Mouse (Mus musculus): ENCODE data around the gene Slc25a43. TPM values are rescaled to one million over a fixed set of nuclear protein-coding genes. Genes with fewer than 3 reads are reported as not detected.

Gene Slc25a43
- polyA plus RNA-seq, 1 experiment from 2014 or later, result 3.6 TPM

GRCm38 (mm10) chrX:36763298-36763933 is 20.0 kb downstream of the Slc25a43 start:
- 56% methylated on average over 11 of the region's 11 CpGs for WGBS (ENCODE audit: insufficient replicate concordance)
- H3K27me3 ChIP-seq (ENCODE audit: control insufficient read depth, insufficient read depth, low read length), result no peaks in the 10 kb centered on the region
- no peaks in the 10 kb centered on the region for H3K4me1 ChIP-seq (ENCODE audit: control insufficient read depth, insufficient read depth, low read length)
- no peaks in the 10 kb centered on the region for H3K36me3 ChIP-seq (ENCODE audit: control insufficient read depth, insufficient read depth, low read length)
- no peak overlapping the region for H3K4me2 ChIP-seq
- H3K9ac ChIP-seq (ENCODE audit: low read depth, low read length), result no peak overlapping the region
- no peak for ATAC-seq (replicated peaks; ENCODE audit: insufficient number of reproducible peaks, low FRiP score, low TSS enrichment)
- H3K27ac ChIP-seq (ENCODE audit: low read depth, low read length), result no peak overlapping the region
- no peaks in the 10 kb centered on the region for H3K9me3 ChIP-seq (replicated peaks; ENCODE audit: control insufficient read depth, low read length)
- H3K4me3 ChIP-seq (ENCODE audit: low read depth, low read length), result no peak overlapping the region

GRCm38 (mm10) chrX:36763934-36764317 is 20.5 kb downstream of the Slc25a43 start:
- Histone ChIP-seq H3K9me3 (replicated peaks; ENCODE audit: control insufficient read depth, low read length) (no peaks in the 10 kb centered on the region), H3K27me3 (ENCODE audit: control insufficient read depth, insufficient read depth, low read length) (no peaks in the 10 kb centered on the region), H3K4me3 (ENCODE audit: low read depth, low read length) (no peak overlapping the region), H3K4me1 (ENCODE audit: control insufficient read depth, insufficient read depth, low read length) (no peaks in the 10 kb centered on the region), H3K36me3 (ENCODE audit: control insufficient read depth, insufficient read depth, low read length) (no peaks in the 10 kb centered on the region), H3K27ac (ENCODE audit: low read depth, low read length) (no peak overlapping the region), H3K4me2 (no peak overlapping the region), H3K9ac (ENCODE audit: low read depth, low read length) (no peak overlapping the region)
- 55% methylated on average over 2 of the region's 2 CpGs for WGBS (ENCODE audit: insufficient replicate concordance)
- no peak for ATAC-seq (replicated peaks; ENCODE audit: insufficient number of reproducible peaks, low FRiP score, low TSS enrichment)

GRCm38 (mm10) chrX:36767386-36767785 is 23.9 kb downstream of the Slc25a43 start:
- no peak overlapping the region for H3K9ac ChIP-seq (ENCODE audit: low read depth, low read length)
- H3K4me1 ChIP-seq (ENCODE audit: control insufficient read depth, insufficient read depth, low read length), result no peaks in the 10 kb centered on the region
- no peak overlapping the region for H3K4me3 ChIP-seq (ENCODE audit: low read depth, low read length)
- H3K4me2 ChIP-seq, result no peak overlapping the region
- H3K36me3 ChIP-seq (ENCODE audit: control insufficient read depth, insufficient read depth, low read length), result no peaks in the 10 kb centered on the region
- 60% methylated on average over 5 of the region's 5 CpGs for WGBS (ENCODE audit: insufficient replicate concordance)
- H3K27ac ChIP-seq (ENCODE audit: low read depth, low read length), result no peak overlapping the region
- H3K27me3 ChIP-seq (ENCODE audit: control insufficient read depth, insufficient read depth, low read length), result no peaks in the 10 kb centered on the region
- no peak for ATAC-seq (replicated peaks; ENCODE audit: insufficient number of reproducible peaks, low FRiP score, low TSS enrichment)
- H3K9me3 ChIP-seq (replicated peaks; ENCODE audit: control insufficient read depth, low read length), result no peaks in the 10 kb centered on the region

- no peak for ATAC-seq (replicated peaks; ENCODE audit: insufficient number of reproducible peaks, low FRiP score, low TSS enrichment)
- no peaks in the 10 kb centered on the region for H3K36me3 ChIP-seq (ENCODE audit: control insufficient read depth, insufficient read depth, low read length)
- no peaks in the 10 kb centered on the region for H3K27me3 ChIP-seq (ENCODE audit: control insufficient read depth, insufficient read depth, low read length)
- H3K4me2 ChIP-seq, result no peak overlapping the region
- 66% methylated on average over 6 of the region's 6 CpGs for WGBS (ENCODE audit: insufficient replicate concordance)
- H3K4me1 ChIP-seq (ENCODE audit: control insufficient read depth, insufficient read depth, low read length), result no peaks in the 10 kb centered on the region
- no peak overlapping the region for H3K9ac ChIP-seq (ENCODE audit: low read depth, low read length)
- H3K9me3 ChIP-seq (replicated peaks; ENCODE audit: control insufficient read depth, low read length), result no peaks in the 10 kb centered on the region
- no peak overlapping the region for H3K27ac ChIP-seq (ENCODE audit: low read depth, low read length)
- H3K4me3 ChIP-seq (ENCODE audit: low read depth, low read length), result no peak overlapping the region
These were observed 29.1 kb downstream of the Slc25a43 start for GRCm38 (mm10) chrX:36772591-36772990.

GRCm38 (mm10) chrX:36775520-36775919 is 32.1 kb downstream of the Slc25a43 start:
- Histone ChIP-seq H3K4me3 (ENCODE audit: low read depth, low read length) (no peak overlapping the region), H3K9me3 (replicated peaks; ENCODE audit: control insufficient read depth, low read length) (no peaks in the 10 kb centered on the region), H3K4me1 (ENCODE audit: control insufficient read depth, insufficient read depth, low read length) (no peaks in the 10 kb centered on the region), H3K27me3 (ENCODE audit: control insufficient read depth, insufficient read depth, low read length) (no peaks in the 10 kb centered on the region), H3K36me3 (ENCODE audit: control insufficient read depth, insufficient read depth, low read length) (no peaks in the 10 kb centered on the region), H3K4me2 (no peak overlapping the region), H3K9ac (ENCODE audit: low read depth, low read length) (no peak overlapping the region), H3K27ac (ENCODE audit: low read depth, low read length) (no peak overlapping the region)
- WGBS (ENCODE audit: insufficient replicate concordance), result 78% methylated on average over 5 of the region's 5 CpGs
- ATAC-seq (replicated peaks; ENCODE audit: insufficient number of reproducible peaks, low FRiP score, low TSS enrichment), result no peak

- Histone ChIP-seq H3K4me3 (ENCODE audit: low read depth, low read length) (no peak overlapping the region), H3K9ac (ENCODE audit: low read depth, low read length) (no peak overlapping the region), H3K36me3 (ENCODE audit: control insufficient read depth, insufficient read depth, low read length) (no peaks in the 10 kb centered on the region), H3K27ac (ENCODE audit: low read depth, low read length) (no peak overlapping the region), H3K27me3 (ENCODE audit: control insufficient read depth, insufficient read depth, low read length) (no peaks in the 10 kb centered on the region), H3K4me1 (ENCODE audit: control insufficient read depth, insufficient read depth, low read length) (no peaks in the 10 kb centered on the region), H3K9me3 (replicated peaks; ENCODE audit: control insufficient read depth, low read length) (no peaks in the 10 kb centered on the region), H3K4me2 (no peak overlapping the region)
- 72% methylated on average over 4 of the region's 4 CpGs for WGBS (ENCODE audit: insufficient replicate concordance)
- no peak for ATAC-seq (replicated peaks; ENCODE audit: insufficient number of reproducible peaks, low FRiP score, low TSS enrichment)
These were observed 34.2 kb downstream of the Slc25a43 start for GRCm38 (mm10) chrX:36777694-36778093.

GRCm38 (mm10) chrX:36789360-36789759 is 45.9 kb downstream of the Slc25a43 start:
- Histone ChIP-seq H3K4me3 (ENCODE audit: low read depth, low read length) (no peak overlapping the region), H3K9me3 (replicated peaks; ENCODE audit: control insufficient read depth, low read length) (no peaks in the 10 kb centered on the region)
- WGBS (ENCODE audit: insufficient replicate concordance), result 56% methylated on average over 4 of the region's 4 CpGs

GRCm38 (mm10) chrX:36794571-36794970 is 51.1 kb downstream of the Slc25a43 start:
- H3K9ac ChIP-seq (ENCODE audit: low read depth, low read length), result no peak overlapping the region
- H3K4me3 ChIP-seq (ENCODE audit: low read depth, low read length), result no peak overlapping the region
- no peak overlapping the region for H3K4me2 ChIP-seq
- 50% methylated on average over 5 of the region's 5 CpGs for WGBS (ENCODE audit: insufficient replicate concordance)
- H3K9me3 ChIP-seq (replicated peaks; ENCODE audit: control insufficient read depth, low read length), result no peaks in the 10 kb centered on the region
- H3K27ac ChIP-seq (ENCODE audit: low read depth, low read length), result no peak overlapping the region
- no peaks in the 10 kb centered on the region for H3K4me1 ChIP-seq (ENCODE audit: control insufficient read depth, insufficient read depth, low read length)
- ATAC-seq (replicated peaks; ENCODE audit: insufficient number of reproducible peaks, low FRiP score, low TSS enrichment), result no peak
- no peaks in the 10 kb centered on the region for H3K36me3 ChIP-seq (ENCODE audit: control insufficient read depth, insufficient read depth, low read length)
- H3K27me3 ChIP-seq (ENCODE audit: control insufficient read depth, insufficient read depth, low read length), result no peaks in the 10 kb centered on the region

More at GRCm38 (mm10) chrX:36789360-36789759, 45.9 kb downstream of the Slc25a43 start:
- no peak for ATAC-seq (replicated peaks; ENCODE audit: insufficient number of reproducible peaks, low FRiP score, low TSS enrichment)
- Histone ChIP-seq H3K27ac (ENCODE audit: low read depth, low read length) (no peak overlapping the region), H3K27me3 (ENCODE audit: control insufficient read depth, insufficient read depth, low read length) (no peaks in the 10 kb centered on the region), H3K9ac (ENCODE audit: low read depth, low read length) (no peak overlapping the region), H3K36me3 (ENCODE audit: control insufficient read depth, insufficient read depth, low read length) (no peaks in the 10 kb centered on the region), H3K4me2 (no peak overlapping the region), H3K4me1 (ENCODE audit: control insufficient read depth, insufficient read depth, low read length) (no peaks in the 10 kb centered on the region)

- Histone ChIP-seq H3K4me2 (peak within 1 kb of the TSS; percentile 50), H3K4me1 (ENCODE audit: control insufficient read depth, insufficient read depth, low read length) (no peaks in the 10 kb centered on the region), H3K4me3 (ENCODE audit: low read depth, low read length) (peak within 1 kb of the TSS; percentile 63), H3K36me3 (ENCODE audit: control insufficient read depth, insufficient read depth, low read length) (no peaks in the 10 kb centered on the region), H3K9ac (ENCODE audit: low read depth, low read length) (peak within 1 kb of the TSS; percentile 87), H3K27ac (ENCODE audit: low read depth, low read length) (peak within 1 kb of the TSS; percentile 95), H3K9me3 (replicated peaks; ENCODE audit: control insufficient read depth, low read length) (no peaks in the 10 kb centered on the region), H3K27me3 (ENCODE audit: control insufficient read depth, insufficient read depth, low read length) (no peaks in the 10 kb centered on the region)
- 16% methylated on average over 41 of the region's 41 CpGs for WGBS (ENCODE audit: insufficient replicate concordance)
- ATAC-seq (replicated peaks; ENCODE audit: insufficient number of reproducible peaks, low FRiP score, low TSS enrichment), result peak; percentile 94
These were observed 52.1 kb downstream of the Slc25a43 start, which contains the start of gene Slc25a5 for GRCm38 (mm10) chrX:36795424-36796162. Gene Slc25a5 (plus strand): TSS chrX:36795651.
